In the genomic region with DNA sequence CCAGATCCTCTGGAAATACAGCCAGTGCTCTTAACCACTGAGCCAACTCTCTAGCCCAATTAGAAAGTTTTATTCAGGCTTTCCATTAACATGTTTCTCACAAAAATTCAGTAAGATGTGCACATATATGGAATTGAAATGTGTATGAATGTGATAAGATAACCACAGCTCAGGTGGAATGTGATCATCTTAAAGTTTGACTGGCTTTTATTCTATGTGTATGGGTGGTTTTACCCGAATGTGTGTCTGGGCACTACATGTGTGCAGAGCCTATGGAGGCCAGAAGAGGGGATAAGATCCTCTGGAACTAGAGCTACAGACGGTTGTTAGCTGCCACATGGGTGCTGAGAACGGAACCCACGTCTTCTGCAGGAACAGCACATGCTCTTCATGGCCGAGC, we compare ENCODE assay signal across 30 mouse cellular contexts. TPM values are rescaled to one million over a fixed set of nuclear protein-coding genes. Genes with fewer than 3 reads are reported as not detected.
"Had no signal": no experiment of that assay in that cellular context is flagged by ENCODE, and none has a peak within 500 bp of the region (broad histone marks: within the 10 kb centered on the region; RNA-seq: fewer than 3 reads in every experiment).

No protein-coding gene starts in this region.

- H3K4me1 ChIP-seq: limb, embryonic 12.5 days; limb, embryonic 15.5 days; midbrain, embryonic 10.5 days; midbrain, embryonic 13.5 days; neural tube, embryonic 13.5 days had no signal

- H3K4me2 ChIP-seq: limb, embryonic 12.5 days; limb, embryonic 15.5 days; midbrain, embryonic 13.5 days; neural tube, embryonic 13.5 days had no signal

- H3K9ac ChIP-seq: limb, embryonic 12.5 days; limb, embryonic 15.5 days; midbrain, embryonic 13.5 days; neural tube, embryonic 13.5 days had no signal

- ATAC-seq: intestine, embryonic 16.5 days; midbrain, embryonic 13.5 days; midbrain, embryonic 16.5 days had no signal

- DNase-seq: kidney, adult 18-20 months; kidney, adult 9 months; kidney, postnatal 14 days; kidney, postnatal 4 days; left cerebral cortex, postnatal 4 days; lung, adult 2 months; lung, postnatal 14 days; lung, postnatal 4 days; thymus, adult 2 months; thymus, postnatal 25 days had no signal

- H3K4me3 ChIP-seq: limb, embryonic 12.5 days; limb, embryonic 15.5 days; midbrain, embryonic 10.5 days; midbrain, embryonic 13.5 days; myocyte; neural tube, embryonic 13.5 days had no signal

- H3K27me3 ChIP-seq: midbrain, embryonic 13.5 days had no signal

- H3K36me3 ChIP-seq: limb, embryonic 12.5 days; limb, embryonic 15.5 days; midbrain, embryonic 10.5 days; midbrain, embryonic 13.5 days; neural tube, embryonic 13.5 days had no signal

- H3K27ac ChIP-seq: limb, embryonic 12.5 days; limb, embryonic 15.5 days; midbrain, embryonic 10.5 days; midbrain, embryonic 13.5 days; neural tube, embryonic 13.5 days; stomach, postnatal 0 days had no signal

- H3K9me3 ChIP-seq: limb, embryonic 12.5 days; limb, embryonic 15.5 days; midbrain, embryonic 10.5 days; midbrain, embryonic 13.5 days; neural tube, embryonic 13.5 days had no signal

RNA-seq across cellular contexts. Expression of gene Meiob, which starts 11.2 kb away (rescaled TPM):
- total RNA-seq: layer of hippocampus, adult 18-20 months; layer of hippocampus, postnatal 14 days; left cerebral cortex, adult 8-10 months; left cerebral cortex, postnatal 14 days; left cerebral cortex, postnatal 4 days; monocyte, adult 5-6 weeks; neutrophil, adult 5-6 weeks had no signal
- polyA plus RNA-seq: intestine, embryonic 16.5 days; limb, embryonic 12.5 days; limb, embryonic 15.5 days; lung, adult 2 months; lung, embryonic 16.5 days; midbrain, embryonic 13.5 days; midbrain, embryonic 16.5 days; myocyte; neural tube, embryonic 13.5 days; small intestine, adult 2 months; spleen, adult 2 months; stomach, embryonic 14.5 days; thymus, adult 2 months had no signal

RNA-seq across cellular contexts. Expression of gene Igfals, which starts 50.5 kb away (rescaled TPM):
- total RNA-seq: layer of hippocampus, adult 18-20 months; layer of hippocampus, postnatal 14 days; left cerebral cortex, postnatal 14 days; megakaryocyte, adult 5-6 weeks; monocyte, adult 5-6 weeks; neutrophil, adult 5-6 weeks had no signal
- polyA plus RNA-seq: midbrain, embryonic 13.5 days; midbrain, embryonic 16.5 days; myocyte; neural tube, embryonic 13.5 days had no signal
